ENCODE assay signal across 8 mouse cellular contexts in genomic region chr6:125191332-125192015, GRCm38 (mm10). TPM values are rescaled to one million over a fixed set of nuclear protein-coding genes. Genes with fewer than 3 reads are reported as not detected.
DNase-seq lines count a peak whose midpoint lies in the region; ATAC-seq and TF ChIP-seq lines count a peak whose summit lies in the region.

Gene Ncapd2, minus strand, starts transcription at chr6:125191701.
Gene Mrpl51, plus strand, starts transcription at chr6:125191801.

- H3K9me3 ChIP-seq in E14TG2a.4 (ENCODE audit: low read length) = no peaks in the 10 kb centered on the region
- no peaks in the 10 kb centered on the region for H3K9me3 ChIP-seq in forebrain, embryonic 12.5 days
- no peaks in the 10 kb centered on the region for H3K9me3 ChIP-seq in heart, postnatal 0 days (replicated peaks; ENCODE audit: control insufficient read depth, low read length)
- H3K9me3 ChIP-seq in liver, embryonic 16.5 days (replicated peaks; ENCODE audit: control insufficient read depth, low read length) = no peaks in the 10 kb centered on the region
- H3K9me3 ChIP-seq in neural tube, embryonic 13.5 days = no peaks in the 10 kb centered on the region

- no peak for TF ChIP-seq CTCF in E14TG2a.4 (conservative IDR thresholded peaks at IDR 0.05; ENCODE audit: low read length)
- TF ChIP-seq CTCF in heart, postnatal 0 days (IDR thresholded peaks at IDR 0.05; ENCODE audit: low read depth) = peak; percentile 17; the same call in 1 of the 2 replicates
- TF ChIP-seq CTCF in testis, adult 2 months (IDR thresholded peaks at IDR 0.05; ENCODE audit: control insufficient read depth, insufficient read depth, insufficient replicate concordance, low read depth, low read length) = no peak

- peak within 1 kb of the TSS; percentile 99 for H3K27ac ChIP-seq in forebrain, embryonic 12.5 days
- H3K27ac ChIP-seq in heart, postnatal 0 days (ENCODE audit: low read depth) = peak within 1 kb of the TSS; percentile 95
- H3K27ac ChIP-seq in liver, embryonic 16.5 days (ENCODE audit: low read length) = peak within 1 kb of the TSS; percentile 100
- peak within 1 kb of the TSS; percentile 100 for H3K27ac ChIP-seq in neural tube, embryonic 13.5 days (replicated peaks)
- H3K27ac ChIP-seq in testis, adult 2 months (ENCODE audit: control insufficient read depth, insufficient read depth, low read depth, low read length) = peak within 1 kb of the TSS; percentile 97

- ATAC-seq in forebrain, embryonic 12.5 days (ENCODE audit: low FRiP score) = peak; percentile 97
- peak; percentile 96 for ATAC-seq in heart, postnatal 0 days (ENCODE audit: insufficient read depth, low read depth)
- ATAC-seq in liver, embryonic 16.5 days (ENCODE audit: low read depth) = peak; percentile 94
- ATAC-seq in neural tube, embryonic 13.5 days (ENCODE audit: low read depth) = peak; percentile 98

- peak; percentile 90 for TF ChIP-seq POLR2A in testis, adult 2 months (IDR thresholded peaks at IDR 0.05; ENCODE audit: control insufficient read depth, low read depth, low read length)

- DNase-seq in c-Kit-positive CD71-positive TER-119-positive erythroid progenitor cells, embryonic 14.5 days (ENCODE audit: low spot score) = peak; percentile 97
- DNase-seq in heart, postnatal 0 days (ENCODE audit: low spot score) = peak; percentile 98
- peak; percentile 98 to 99 for DNase-seq in kidney, postnatal 4 days

- peaks cover 49% of the 10 kb centered on the region for H3K4me1 ChIP-seq in E14TG2a.4 (replicated peaks; ENCODE audit: low read depth, low read length)
- H3K4me1 ChIP-seq in forebrain, embryonic 12.5 days = peaks cover 36% of the 10 kb centered on the region
- peaks cover 13% of the 10 kb centered on the region; the same call in 1 of the 2 replicates for H3K4me1 ChIP-seq in heart, postnatal 0 days (ENCODE audit: control insufficient read depth, insufficient read depth)
- H3K4me1 ChIP-seq in liver, embryonic 16.5 days (ENCODE audit: control insufficient read depth, low read depth, low read length) = peaks cover 20% of the 10 kb centered on the region
- H3K4me1 ChIP-seq in neural tube, embryonic 13.5 days (replicated peaks) = peaks cover 29% of the 10 kb centered on the region
- H3K4me1 ChIP-seq in testis, adult 2 months (ENCODE audit: control insufficient read depth, insufficient read depth, low read length) = no peaks in the 10 kb centered on the region

- H3K27me3 ChIP-seq in E14TG2a.4 (ENCODE audit: insufficient read depth, low read length) = no peaks in the 10 kb centered on the region
- H3K27me3 ChIP-seq in forebrain, embryonic 12.5 days = no peaks in the 10 kb centered on the region
- no peaks in the 10 kb centered on the region for H3K27me3 ChIP-seq in heart, postnatal 0 days (ENCODE audit: control insufficient read depth, insufficient read depth, low read length)
- no peaks in the 10 kb centered on the region for H3K27me3 ChIP-seq in liver, embryonic 16.5 days (ENCODE audit: control insufficient read depth, insufficient read depth, low read depth, low read length)
- H3K27me3 ChIP-seq in neural tube, embryonic 13.5 days = no peaks in the 10 kb centered on the region
- no peaks in the 10 kb centered on the region for H3K27me3 ChIP-seq in testis, adult 2 months (ENCODE audit: control insufficient read depth, insufficient read depth, low read length)

- H3K4me3 ChIP-seq in E14TG2a.4 (replicated peaks; ENCODE audit: low read length) = peak within 1 kb of the TSS; percentile 96
- peak within 1 kb of the TSS; percentile 66 for H3K4me3 ChIP-seq in forebrain, embryonic 12.5 days (replicated peaks)
- H3K4me3 ChIP-seq in heart, postnatal 0 days (ENCODE audit: low read depth, low read length) = peak within 1 kb of the TSS; percentile 91
- H3K4me3 ChIP-seq in liver, embryonic 16.5 days (ENCODE audit: low read depth, low read length) = peak within 1 kb of the TSS; percentile 81
- peak within 1 kb of the TSS; percentile 74 for H3K4me3 ChIP-seq in neural tube, embryonic 13.5 days
- peak within 1 kb of the TSS; percentile 89 for H3K4me3 ChIP-seq in testis, adult 2 months (ENCODE audit: control insufficient read depth, low read depth, low read length)

- H3K9ac ChIP-seq in forebrain, embryonic 12.5 days = peak within 1 kb of the TSS; percentile 72
- peak within 1 kb of the TSS; percentile 72 for H3K9ac ChIP-seq in heart, postnatal 0 days (replicated peaks; ENCODE audit: low read depth, low read length)
- peak within 1 kb of the TSS; percentile 77 for H3K9ac ChIP-seq in liver, embryonic 16.5 days (ENCODE audit: low read depth, low read length)
- peak within 1 kb of the TSS; percentile 84 for H3K9ac ChIP-seq in neural tube, embryonic 13.5 days

- H3K36me3 ChIP-seq in E14TG2a.4 (ENCODE audit: insufficient read depth, low read length) = peaks cover 58% of the 10 kb centered on the region
- peaks cover 53% of the 10 kb centered on the region for H3K36me3 ChIP-seq in forebrain, embryonic 12.5 days (replicated peaks)
- peaks cover 55% of the 10 kb centered on the region for H3K36me3 ChIP-seq in heart, postnatal 0 days (replicated peaks; ENCODE audit: control insufficient read depth, insufficient read depth, low read length)
- H3K36me3 ChIP-seq in liver, embryonic 16.5 days (ENCODE audit: control insufficient read depth, insufficient read depth) = peaks cover 49% of the 10 kb centered on the region
- H3K36me3 ChIP-seq in neural tube, embryonic 13.5 days = peaks cover 56% of the 10 kb centered on the region
- H3K36me3 ChIP-seq in testis, adult 2 months (ENCODE audit: control insufficient read depth, insufficient read depth, low read length) = peaks cover 1% of the 10 kb centered on the region

- H3K4me2 ChIP-seq in forebrain, embryonic 12.5 days = peak within 1 kb of the TSS; percentile 80
- H3K4me2 ChIP-seq in heart, postnatal 0 days (ENCODE audit: low read depth, low read length) = peak within 1 kb of the TSS; percentile 70
- H3K4me2 ChIP-seq in liver, embryonic 16.5 days (ENCODE audit: low read depth, low read length) = peak within 1 kb of the TSS; percentile 92
- H3K4me2 ChIP-seq in neural tube, embryonic 13.5 days = peak within 1 kb of the TSS; percentile 95

- TF ChIP-seq EP300 in heart, postnatal 0 days (IDR thresholded peaks at IDR 0.05; ENCODE audit: low read depth) = no peak; the same call in 1 of the 2 replicates

- under 1% methylated on average over 54 of the region's 54 CpGs for WGBS in forebrain, embryonic 12.5 days
- under 1% methylated on average over 54 of the region's 54 CpGs for WGBS in heart, postnatal 0 days
- WGBS in liver, embryonic 16.5 days (ENCODE audit: insufficient replicate concordance) = under 1% methylated on average over 54 of the region's 54 CpGs
- WGBS in neural tube, embryonic 13.5 days = 1% methylated on average over 54 of the region's 54 CpGs

RNA-seq across cellular contexts. Expression of gene Ncapd2, which starts in this region (rescaled TPM):
- polyA plus RNA-seq in forebrain, embryonic 12.5 days (2016; fragmentation: Nextera tagmentation; extraction: Ambion mirVana) = 221 and 246 TPM in 2 replicates
- total RNA-seq in heart, postnatal 0 days (2014; rRNA removed; ENCODE audit: low replicate concordance) = 85.4 and 98.0 TPM in 2 replicates
- polyA plus RNA-seq in heart, postnatal 0 days (2015; fragmentation: Nextera tagmentation; extraction: Ambion mirVana) = 24.5 and 26.3 TPM in 2 replicates
- polyA plus RNA-seq in liver, embryonic 16.5 days (2015; fragmentation: Nextera tagmentation; extraction: Ambion mirVana) = 96.1 and 98.1 TPM in 2 replicates
- polyA plus RNA-seq in neural tube, embryonic 13.5 days (2015; fragmentation: Nextera tagmentation; extraction: Ambion mirVana) = 48.8 and 69.2 TPM in 2 replicates
- 100 and 109 TPM in 2 replicates for polyA plus RNA-seq in testis, adult 2 months (2012; rRNA removed)

RNA-seq across cellular contexts. Expression of gene Mrpl51, which starts in this region (rescaled TPM):
- polyA plus RNA-seq in forebrain, embryonic 12.5 days (2016; fragmentation: Nextera tagmentation; extraction: Ambion mirVana) = 192 and 193 TPM in 2 replicates
- 109 and 165 TPM in 2 replicates for total RNA-seq in heart, postnatal 0 days (2014; rRNA removed; ENCODE audit: low replicate concordance)
- polyA plus RNA-seq in heart, postnatal 0 days (2015; fragmentation: Nextera tagmentation; extraction: Ambion mirVana) = 426 and 447 TPM in 2 replicates
- 145 and 162 TPM in 2 replicates for polyA plus RNA-seq in liver, embryonic 16.5 days (2015; fragmentation: Nextera tagmentation; extraction: Ambion mirVana)
- 143 and 158 TPM in 2 replicates for polyA plus RNA-seq in neural tube, embryonic 13.5 days (2015; fragmentation: Nextera tagmentation; extraction: Ambion mirVana)
- polyA plus RNA-seq in testis, adult 2 months (2012; rRNA removed) = 171 and 194 TPM in 2 replicates

Comparison
In these comparisons a context has a peak if more than half of its experiments do, and no peak if none do; other contexts are left out.
1. Peak in every context shown above with its lines: DNase-seq, ATAC-seq, H3K4me3 ChIP-seq and H3K27ac ChIP-seq.